Mouse (Mus musculus): ENCODE measurements around the gene Ccnq. TPM values are rescaled to one million over a fixed set of nuclear protein-coding genes. Genes with fewer than 3 reads are reported as not detected.

Gene Ccnq
- polyA plus RNA-seq, 1 experiment: 11.2 TPM

DNA sequence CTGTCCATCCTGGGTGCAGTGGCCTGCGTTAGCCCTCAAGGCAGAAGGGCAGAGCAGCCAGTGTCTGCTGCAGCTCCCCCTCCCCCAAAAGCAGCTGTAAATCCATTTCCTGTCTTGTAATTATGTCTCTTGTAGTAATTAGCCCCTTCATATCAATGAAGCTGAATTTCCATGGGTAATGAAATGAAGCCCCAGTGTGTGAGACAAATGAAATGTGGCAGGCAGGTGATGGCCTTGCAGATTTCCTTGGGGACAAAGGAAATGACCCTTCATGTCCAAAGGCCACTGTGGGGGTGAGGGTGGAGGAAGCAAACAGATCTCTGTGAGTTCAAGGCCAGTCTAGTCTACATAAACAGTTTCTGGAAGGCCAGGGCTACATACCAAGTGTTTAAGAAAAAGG, 1.7 kb upstream of the Ccnq start:
- Histone ChIP-seq H3K4me1 (ENCODE audit: control insufficient read depth, insufficient read depth, low read length) (peaks cover 2% of the 10 kb centered on the region), H3K4me3 (replicated peaks; ENCODE audit: control insufficient read depth, low read depth, low read length) (no peak overlapping the region), H3K27ac (ENCODE audit: control insufficient read depth, insufficient read depth, low read depth, low read length, poor library complexity) (no peak overlapping the region)
- no peak for TF ChIP-seq POLR2A (IDR thresholded peaks at IDR 0.05; ENCODE audit: borderline replicate concordance, control insufficient read depth, low read depth, low read length)
- TF ChIP-seq CTCF (IDR thresholded peaks at IDR 0.05; ENCODE audit: control insufficient read depth, insufficient read depth, low read length): no peak
- WGBS: 76% methylated on average over 1 of the region's 1 CpGs

DNA sequence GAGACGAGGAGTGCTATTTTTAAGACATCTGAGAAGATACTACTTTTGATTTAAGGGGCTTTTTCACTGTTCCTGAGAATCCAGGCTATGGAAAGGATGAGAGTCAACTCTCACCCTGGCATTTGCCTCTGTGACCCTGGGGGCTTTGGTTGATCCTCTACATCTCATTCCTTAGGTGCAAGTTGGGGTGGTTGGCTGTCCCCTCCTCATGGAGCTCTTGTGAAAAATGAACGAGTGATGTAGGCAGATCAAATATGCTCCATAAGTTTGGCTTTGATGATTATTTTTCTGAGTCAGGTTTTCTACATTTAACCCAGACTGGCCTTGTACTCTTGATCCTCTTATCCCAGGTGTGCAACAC, 294 bp upstream of the Ccnq start:
- Histone ChIP-seq H3K4me3 (replicated peaks; ENCODE audit: control insufficient read depth, low read depth, low read length) (peak overlapping the region; percentile 55), H3K27ac (ENCODE audit: control insufficient read depth, insufficient read depth, low read depth, low read length, poor library complexity) (no peak overlapping the region), H3K4me1 (ENCODE audit: control insufficient read depth, insufficient read depth, low read length) (peaks cover 2% of the 10 kb centered on the region)
- 2% methylated on average over 2 of the region's 2 CpGs for WGBS
- TF ChIP-seq CTCF (IDR thresholded peaks at IDR 0.05; ENCODE audit: control insufficient read depth, insufficient read depth, low read length): no peak
- TF ChIP-seq POLR2A (IDR thresholded peaks at IDR 0.05; ENCODE audit: borderline replicate concordance, control insufficient read depth, low read depth, low read length): no peak

DNA sequence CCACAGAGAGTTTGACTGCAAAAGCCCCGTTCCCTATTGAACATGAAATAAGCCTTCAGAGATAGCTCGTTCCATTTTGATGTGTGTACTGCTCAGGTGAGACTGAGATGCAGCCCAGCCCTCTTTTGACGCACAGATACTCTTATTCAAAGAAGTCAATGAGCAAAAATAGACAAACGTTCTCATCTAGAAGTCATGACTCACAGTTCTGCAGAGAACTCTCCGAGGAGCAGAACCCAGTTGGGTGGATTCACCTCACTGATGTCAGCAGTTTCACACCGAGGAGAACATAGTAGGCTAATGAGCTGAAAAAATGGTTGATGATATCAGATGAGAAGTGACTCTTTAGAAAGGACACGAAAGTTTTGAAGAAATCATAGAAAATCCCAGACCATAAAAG, 5.3 kb downstream of the Ccnq start:
- peaks cover 2% of the 10 kb centered on the region; the same call in 1 of the 2 replicates for H3K4me1 ChIP-seq (ENCODE audit: control insufficient read depth, insufficient read depth, low read length)
- 82% methylated on average over 7 of the region's 7 CpGs for WGBS

DNA sequence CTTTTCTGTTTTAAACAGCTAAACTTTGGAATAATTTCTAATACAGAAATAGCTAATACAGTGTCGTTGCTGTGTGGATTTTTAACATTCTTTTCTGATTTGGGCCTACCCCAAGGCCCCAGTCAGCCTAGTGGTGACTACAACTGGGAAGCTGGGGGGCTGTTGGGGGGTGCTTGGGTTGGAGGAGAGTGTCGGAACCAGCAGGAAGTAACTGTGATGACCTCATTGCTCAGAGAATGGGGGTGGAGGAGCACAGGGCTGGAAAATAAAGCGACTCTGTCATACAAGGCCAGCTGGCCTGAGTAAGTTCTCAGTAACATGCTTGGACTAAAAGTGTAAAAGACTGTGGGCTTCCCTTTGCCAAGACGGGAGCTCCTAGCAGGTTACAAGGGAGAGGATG, 6.1 kb downstream of the Ccnq start:
- H3K4me1 ChIP-seq (ENCODE audit: control insufficient read depth, insufficient read depth, low read length): no peaks in the 10 kb centered on the region
- H3K4me3 ChIP-seq (replicated peaks; ENCODE audit: control insufficient read depth, low read depth, low read length): no peak overlapping the region
- H3K27ac ChIP-seq (ENCODE audit: control insufficient read depth, insufficient read depth, low read depth, low read length, poor library complexity): no peak overlapping the region
- WGBS: 65% methylated on average over 4 of the region's 4 CpGs
- no peak for TF ChIP-seq CTCF (IDR thresholded peaks at IDR 0.05; ENCODE audit: control insufficient read depth, insufficient read depth, low read length)
- TF ChIP-seq POLR2A (IDR thresholded peaks at IDR 0.05; ENCODE audit: borderline replicate concordance, control insufficient read depth, low read depth, low read length): no peak

More for the DNA sequence above, 5.3 kb downstream of the Ccnq start:
- TF ChIP-seq POLR2A (IDR thresholded peaks at IDR 0.05; ENCODE audit: borderline replicate concordance, control insufficient read depth, low read depth, low read length): no peak
- no peak for TF ChIP-seq CTCF (IDR thresholded peaks at IDR 0.05; ENCODE audit: control insufficient read depth, insufficient read depth, low read length)
- Histone ChIP-seq H3K4me3 (replicated peaks; ENCODE audit: control insufficient read depth, low read depth, low read length) (no peak overlapping the region), H3K27ac (ENCODE audit: control insufficient read depth, insufficient read depth, low read depth, low read length, poor library complexity) (no peak overlapping the region)

DNA sequence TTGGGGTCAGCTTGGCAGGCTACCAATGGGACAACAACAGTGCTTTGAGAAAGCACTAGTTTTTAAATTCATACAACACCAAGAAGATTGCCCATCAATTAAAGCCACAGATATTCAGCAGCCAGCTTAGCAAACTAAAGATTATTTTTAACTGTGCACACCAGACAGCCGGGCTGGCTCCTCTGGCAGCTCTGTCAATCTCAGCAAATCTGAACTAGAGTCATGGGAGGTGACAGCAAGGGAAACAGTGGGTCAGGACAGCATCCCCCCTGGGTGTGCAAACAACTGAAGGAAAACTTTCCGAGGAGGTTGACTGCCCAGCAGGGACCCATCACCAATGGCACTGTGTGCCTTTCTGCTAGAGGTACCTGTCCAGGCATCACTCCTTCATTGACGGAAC, 9.1 kb downstream of the Ccnq start:
- no peak overlapping the region for H3K4me3 ChIP-seq (replicated peaks; ENCODE audit: control insufficient read depth, low read depth, low read length)
- no peak for TF ChIP-seq POLR2A (IDR thresholded peaks at IDR 0.05; ENCODE audit: borderline replicate concordance, control insufficient read depth, low read depth, low read length)
- no peak for TF ChIP-seq CTCF (IDR thresholded peaks at IDR 0.05; ENCODE audit: control insufficient read depth, insufficient read depth, low read length)
- H3K4me1 ChIP-seq (ENCODE audit: control insufficient read depth, insufficient read depth, low read length): no peaks in the 10 kb centered on the region
- no peak overlapping the region for H3K27ac ChIP-seq (ENCODE audit: control insufficient read depth, insufficient read depth, low read depth, low read length, poor library complexity)
- 82% methylated on average over 3 of the region's 3 CpGs for WGBS

DNA sequence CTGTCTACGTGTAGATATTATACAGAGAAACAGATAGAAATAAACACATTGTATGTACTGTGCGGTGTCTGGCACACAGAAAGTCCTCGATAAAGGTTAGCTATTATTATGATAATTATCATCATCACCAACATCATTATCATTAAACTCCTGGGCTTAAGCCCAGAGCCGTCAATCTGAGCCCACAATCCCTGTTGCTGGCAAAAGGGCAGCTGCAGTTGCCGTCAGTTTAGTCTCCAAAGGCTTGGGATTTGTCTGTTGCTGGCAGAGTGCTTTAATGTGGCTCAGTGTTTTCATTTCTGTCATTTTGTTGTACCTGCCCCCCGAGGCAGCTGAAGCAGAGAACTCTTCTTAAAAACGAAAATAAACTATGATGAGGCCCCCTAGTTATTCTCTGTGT, 9.6 kb downstream of the Ccnq start:
- TF ChIP-seq POLR2A (IDR thresholded peaks at IDR 0.05; ENCODE audit: borderline replicate concordance, control insufficient read depth, low read depth, low read length): no peak
- no peak for TF ChIP-seq CTCF (IDR thresholded peaks at IDR 0.05; ENCODE audit: control insufficient read depth, insufficient read depth, low read length)
- Histone ChIP-seq H3K4me3 (replicated peaks; ENCODE audit: control insufficient read depth, low read depth, low read length) (no peak overlapping the region), H3K4me1 (ENCODE audit: control insufficient read depth, insufficient read depth, low read length) (no peaks in the 10 kb centered on the region), H3K27ac (ENCODE audit: control insufficient read depth, insufficient read depth, low read depth, low read length, poor library complexity) (no peak overlapping the region)
- WGBS: 74% methylated on average over 7 of the region's 7 CpGs

DNA sequence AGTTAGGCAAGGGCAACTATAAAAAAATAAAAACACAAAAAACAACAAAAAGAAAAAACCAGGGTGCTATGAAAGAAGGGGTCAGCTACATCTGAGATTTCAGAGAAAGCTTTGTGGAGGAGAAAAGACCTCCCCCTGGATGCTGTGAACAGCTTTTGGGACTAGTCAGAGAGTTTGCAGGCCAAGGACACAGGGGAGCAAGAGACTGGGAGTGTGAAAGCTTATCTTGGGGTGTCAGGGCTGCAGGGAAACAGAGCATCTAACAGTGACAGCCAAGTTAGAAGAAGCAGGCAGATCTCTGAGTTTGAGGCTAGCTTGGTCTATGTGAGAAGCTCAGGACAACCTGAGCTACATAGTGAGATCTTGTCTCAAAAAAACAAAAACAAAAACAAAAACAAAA, 12.2 kb downstream of the Ccnq start:
- TF ChIP-seq CTCF (IDR thresholded peaks at IDR 0.05; ENCODE audit: control insufficient read depth, insufficient read depth, low read length) (no peak), POLR2A (IDR thresholded peaks at IDR 0.05; ENCODE audit: borderline replicate concordance, control insufficient read depth, low read depth, low read length) (no peak)
- no peaks in the 10 kb centered on the region; the same call in 1 of the 2 replicates for H3K4me1 ChIP-seq (ENCODE audit: control insufficient read depth, insufficient read depth, low read length)
- no peak overlapping the region for H3K4me3 ChIP-seq (replicated peaks; ENCODE audit: control insufficient read depth, low read depth, low read length)
- H3K27ac ChIP-seq (ENCODE audit: control insufficient read depth, insufficient read depth, low read depth, low read length, poor library complexity): no peak overlapping the region

DNA sequence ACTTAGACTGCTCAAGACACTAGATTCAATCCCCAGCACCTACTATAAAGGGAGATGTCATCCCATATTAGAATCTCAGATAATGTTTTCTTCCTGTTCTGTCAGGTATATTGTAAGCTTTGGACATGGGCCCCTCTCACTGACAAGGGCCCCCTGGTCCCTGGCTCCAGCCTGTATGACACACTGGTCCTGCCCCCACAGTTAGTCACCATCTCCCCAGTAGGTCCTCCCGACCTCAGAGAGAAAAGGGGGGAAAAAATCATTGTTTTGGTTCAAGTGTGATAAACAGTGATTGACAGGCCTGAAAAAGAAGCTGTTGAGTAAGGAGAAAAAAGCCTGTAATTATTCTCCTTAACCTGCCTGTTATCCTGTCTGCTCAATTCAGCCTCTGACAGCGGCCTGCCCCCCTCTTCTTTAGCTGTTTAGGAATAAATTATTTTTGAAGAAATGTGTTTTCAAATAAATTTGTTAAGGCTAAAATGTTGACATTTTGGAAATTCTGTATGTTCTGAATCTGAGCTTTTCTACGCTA, 14.6 kb downstream of the Ccnq start:
- Histone ChIP-seq H3K4me1 (ENCODE audit: control insufficient read depth, insufficient read depth, low read length) (no peaks in the 10 kb centered on the region; the same call in 1 of the 2 replicates), H3K27ac (ENCODE audit: control insufficient read depth, insufficient read depth, low read depth, low read length, poor library complexity) (no peak overlapping the region), H3K4me3 (replicated peaks; ENCODE audit: control insufficient read depth, low read depth, low read length) (no peak overlapping the region)
- TF ChIP-seq POLR2A (IDR thresholded peaks at IDR 0.05; ENCODE audit: borderline replicate concordance, control insufficient read depth, low read depth, low read length): no peak
- TF ChIP-seq CTCF (IDR thresholded peaks at IDR 0.05; ENCODE audit: control insufficient read depth, insufficient read depth, low read length): no peak
- 75% methylated on average over 3 of the region's 3 CpGs for WGBS

DNA sequence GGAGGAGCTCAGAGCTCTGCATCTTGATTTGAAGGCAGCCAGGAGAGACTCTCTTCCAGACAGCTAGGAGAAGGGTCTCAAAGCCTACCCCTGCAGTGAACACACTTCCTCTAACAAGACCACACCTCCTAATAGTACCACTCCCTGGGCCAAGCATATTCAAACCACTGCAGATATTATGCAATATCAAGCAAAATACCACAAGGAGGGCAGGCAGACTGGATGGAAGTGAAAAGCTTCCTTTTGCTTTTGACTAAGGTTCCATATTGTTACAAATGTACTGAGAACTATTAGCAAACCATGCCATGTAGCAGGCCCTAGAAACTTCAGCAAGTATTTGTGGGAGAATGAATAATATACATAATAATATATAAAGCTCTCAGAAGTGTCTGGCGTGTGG, 16.4 kb downstream of the Ccnq start:
- Histone ChIP-seq H3K4me3 (replicated peaks; ENCODE audit: control insufficient read depth, low read depth, low read length) (no peak overlapping the region), H3K27ac (ENCODE audit: control insufficient read depth, insufficient read depth, low read depth, low read length, poor library complexity) (no peak overlapping the region), H3K4me1 (ENCODE audit: control insufficient read depth, insufficient read depth, low read length) (no peaks in the 10 kb centered on the region; the same call in 1 of the 2 replicates)
- TF ChIP-seq POLR2A (IDR thresholded peaks at IDR 0.05; ENCODE audit: borderline replicate concordance, control insufficient read depth, low read depth, low read length) (no peak), CTCF (IDR thresholded peaks at IDR 0.05; ENCODE audit: control insufficient read depth, insufficient read depth, low read length) (no peak)
- WGBS: 87% methylated on average over 1 of the region's 1 CpGs

Measured in bone marrow, adult 2 months (tissue).